Mouse (Mus musculus) neural tube, embryonic 12.5 days (tissue): Measurements from ENCODE around the gene Macrod2. TPM values are rescaled to one million over a fixed set of nuclear protein-coding genes. Genes with fewer than 3 reads are reported as not detected.

Experiments
- ATAC-seq: fragments of 200-750 bp; cut with Nextera tagmentation; 2 replicates; pipeline ENCODE4 v1.8.0; 2017; ENCODE audit warnings: low read depth, mild to moderate bottlenecking, moderate TSS enrichment, moderate library complexity; ENCODE audit not compliant: low FRiP score
- H3K27ac ChIP-seq: fragments of 300-500 bp; sonication (generic); 2 replicates; pipeline ENCODE4 v1.5.1; 2016
- H3K27me3 ChIP-seq: fragments of 300-500 bp; sonication (generic); replicated peaks from 2 replicates; pipeline ENCODE4 v1.6.1; 2016; ENCODE audit warnings: mild to moderate bottlenecking
- H3K36me3 ChIP-seq: fragments of 300-500 bp; sonication (generic); 2 replicates; pipeline ENCODE4 v1.6.1; 2016; ENCODE audit warnings: mild to moderate bottlenecking
- H3K4me1 ChIP-seq: fragments of 300-500 bp; sonication (generic); 2 replicates; pipeline ENCODE4 v1.6.1; 2016
- H3K4me2 ChIP-seq: fragments of 300-500 bp; sonication (generic); replicated peaks from 2 replicates; pipeline ENCODE4 v1.6.1; 2016; ENCODE audit warnings: mild to moderate bottlenecking
- H3K4me3 ChIP-seq: fragments of 300-500 bp; sonication (generic); 2 replicates; pipeline ENCODE4 v1.5.1; 2016
- H3K9ac ChIP-seq: fragments of 300-500 bp; sonication (generic); 2 replicates; pipeline ENCODE4 v1.6.1; 2016; ENCODE audit warnings: mild to moderate bottlenecking
- H3K9me3 ChIP-seq: fragments of 300-500 bp; sonication (generic); 2 replicates; pipeline ENCODE4 v1.6.1; 2016; ENCODE audit warnings: mild to moderate bottlenecking
- WGBS: fragments of 180-500 bp; shearing (Covaris S2); methylation state at CpG from one replicate; pipeline ENCODE4 v1.1.7; 2016; 5-methylcytosine and 5-hydroxymethylcytosine counted together
- polyA plus RNA-seq: library from polyadenylated mRNA; unstranded; fragments of >200 nt; fragmentation: Nextera tagmentation; extraction: Ambion mirVana; gene quantifications from 2 replicates; pipeline ENCODE4 v1.2.1, GENCODE M21; 2016

The Macrod2 gene
- polyA plus RNA-seq, 1 experiment from 2014 or later = 53.8 TPM

- no peak overlapping the region for H3K27ac ChIP-seq
- H3K9ac ChIP-seq = no peak overlapping the region
- H3K4me1 ChIP-seq = no peaks in the 10 kb centered on the region
- no peak overlapping the region for H3K4me2 ChIP-seq
- WGBS = 85% methylated on average over 4 of the region's 4 CpGs
- H3K36me3 ChIP-seq = no peaks in the 10 kb centered on the region
- H3K9me3 ChIP-seq = no peaks in the 10 kb centered on the region
- no peak overlapping the region for H3K4me3 ChIP-seq
- no peaks in the 10 kb centered on the region for H3K27me3 ChIP-seq
- no peak for ATAC-seq
These were observed 379.8 kb downstream of the Macrod2 start for GRCm38 (mm10) chr2:140774808-140775370.

- WGBS = 79% methylated on average over 8 of the region's 8 CpGs
These were observed 380.5 kb downstream of the Macrod2 start for GRCm38 (mm10) chr2:140775448-140776101.

GRCm38 (mm10) chr2:140778212-140778611 lies 383.1 kb downstream of the Macrod2 start:
- H3K4me3 ChIP-seq = no peak overlapping the region
- H3K9me3 ChIP-seq = no peaks in the 10 kb centered on the region
- WGBS = 87% methylated on average over 13 of the region's 13 CpGs
- no peaks in the 10 kb centered on the region for H3K36me3 ChIP-seq
- H3K27ac ChIP-seq = no peak overlapping the region
- H3K4me1 ChIP-seq = no peaks in the 10 kb centered on the region
- no peak overlapping the region for H3K4me2 ChIP-seq
- no peaks in the 10 kb centered on the region for H3K27me3 ChIP-seq
- no peak for ATAC-seq
- H3K9ac ChIP-seq = no peak overlapping the region

More at GRCm38 (mm10) chr2:140775448-140776101, 380.5 kb downstream of the Macrod2 start:
- H3K4me3 ChIP-seq = no peak overlapping the region
- no peak overlapping the region for H3K27ac ChIP-seq
- H3K36me3 ChIP-seq = no peaks in the 10 kb centered on the region
- no peak overlapping the region for H3K4me2 ChIP-seq
- no peaks in the 10 kb centered on the region for H3K4me1 ChIP-seq
- H3K9me3 ChIP-seq = no peaks in the 10 kb centered on the region
- ATAC-seq = no peak
- H3K9ac ChIP-seq = no peak overlapping the region
- H3K27me3 ChIP-seq = no peaks in the 10 kb centered on the region

- ATAC-seq = no peak
- WGBS = 88% methylated on average over 1 of the region's 1 CpGs
These were observed 387.9 kb downstream of the Macrod2 start for GRCm38 (mm10) chr2:140783041-140783440.

GRCm38 (mm10) chr2:140784626-140785025 lies 389.5 kb downstream of the Macrod2 start:
- H3K27me3 ChIP-seq = no peaks in the 10 kb centered on the region
- H3K4me2 ChIP-seq = no peak overlapping the region
- no peak overlapping the region for H3K4me3 ChIP-seq
- no peaks in the 10 kb centered on the region for H3K9me3 ChIP-seq
- no peak overlapping the region for H3K9ac ChIP-seq
- ATAC-seq = no peak
- 88% methylated on average over 2 of the region's 2 CpGs for WGBS
- H3K27ac ChIP-seq = no peak overlapping the region
- no peaks in the 10 kb centered on the region for H3K36me3 ChIP-seq
- no peaks in the 10 kb centered on the region for H3K4me1 ChIP-seq

More at GRCm38 (mm10) chr2:140783041-140783440, 387.9 kb downstream of the Macrod2 start:
- H3K27ac ChIP-seq = no peak overlapping the region
- H3K27me3 ChIP-seq = no peaks in the 10 kb centered on the region
- H3K36me3 ChIP-seq = no peaks in the 10 kb centered on the region
- H3K4me3 ChIP-seq = no peak overlapping the region
- H3K9ac ChIP-seq = no peak overlapping the region
- no peaks in the 10 kb centered on the region for H3K9me3 ChIP-seq
- no peak overlapping the region for H3K4me2 ChIP-seq
- H3K4me1 ChIP-seq = no peaks in the 10 kb centered on the region

GRCm38 (mm10) chr2:140790363-140790762 lies 395.3 kb downstream of the Macrod2 start:
- 76% methylated on average over 5 of the region's 5 CpGs for WGBS

GRCm38 (mm10) chr2:140793886-140794608 lies 398.9 kb downstream of the Macrod2 start:
- H3K36me3 ChIP-seq = no peaks in the 10 kb centered on the region
- no peak for ATAC-seq
- no peaks in the 10 kb centered on the region for H3K4me1 ChIP-seq
- H3K4me3 ChIP-seq = no peak overlapping the region
- 96% methylated on average over 4 of the region's 4 CpGs for WGBS
- H3K9me3 ChIP-seq = no peaks in the 10 kb centered on the region
- H3K27me3 ChIP-seq = no peaks in the 10 kb centered on the region
- no peak overlapping the region for H3K27ac ChIP-seq
- H3K9ac ChIP-seq = no peak overlapping the region
- no peak overlapping the region for H3K4me2 ChIP-seq

More at GRCm38 (mm10) chr2:140790363-140790762, 395.3 kb downstream of the Macrod2 start:
- H3K27ac ChIP-seq = no peak overlapping the region
- no peaks in the 10 kb centered on the region for H3K27me3 ChIP-seq
- no peak overlapping the region for H3K4me3 ChIP-seq
- H3K4me1 ChIP-seq = no peaks in the 10 kb centered on the region
- no peaks in the 10 kb centered on the region for H3K9me3 ChIP-seq
- H3K4me2 ChIP-seq = no peak overlapping the region
- no peak for ATAC-seq
- no peak overlapping the region for H3K9ac ChIP-seq
- no peaks in the 10 kb centered on the region for H3K36me3 ChIP-seq

GRCm38 (mm10) chr2:140811693-140812092 lies 416.6 kb downstream of the Macrod2 start:
- ATAC-seq = no peak
- Histone ChIP-seq H3K27me3 (no peaks in the 10 kb centered on the region), H3K36me3 (no peaks in the 10 kb centered on the region), H3K4me2 (no peak overlapping the region), H3K4me1 (no peaks in the 10 kb centered on the region), H3K4me3 (no peak overlapping the region), H3K9me3 (no peaks in the 10 kb centered on the region), H3K27ac (no peak overlapping the region), H3K9ac (no peak overlapping the region)
- WGBS = 81% methylated on average over 4 of the region's 4 CpGs

- Histone ChIP-seq H3K36me3 (no peaks in the 10 kb centered on the region), H3K4me1 (no peaks in the 10 kb centered on the region), H3K9ac (no peak overlapping the region), H3K27ac (no peak overlapping the region), H3K27me3 (no peaks in the 10 kb centered on the region), H3K9me3 (no peaks in the 10 kb centered on the region), H3K4me3 (no peak overlapping the region), H3K4me2 (no peak overlapping the region)
- WGBS = 57% methylated on average over 2 of the region's 2 CpGs
- no peak for ATAC-seq
These were observed 424.4 kb downstream of the Macrod2 start for GRCm38 (mm10) chr2:140819391-140820120.

GRCm38 (mm10) chr2:140822378-140822777 lies 427.3 kb downstream of the Macrod2 start:
- H3K9me3 ChIP-seq = no peaks in the 10 kb centered on the region
- ATAC-seq = no peak
- no peak overlapping the region for H3K4me3 ChIP-seq
- no peaks in the 10 kb centered on the region for H3K4me1 ChIP-seq
- no peak overlapping the region for H3K4me2 ChIP-seq
- H3K27me3 ChIP-seq = no peaks in the 10 kb centered on the region
- WGBS = 96% methylated on average over 3 of the region's 3 CpGs
- H3K9ac ChIP-seq = no peak overlapping the region
- no peak overlapping the region for H3K27ac ChIP-seq
- no peaks in the 10 kb centered on the region for H3K36me3 ChIP-seq

- Histone ChIP-seq H3K36me3 (no peaks in the 10 kb centered on the region), H3K4me2 (no peak overlapping the region), H3K9me3 (no peaks in the 10 kb centered on the region), H3K9ac (no peak overlapping the region), H3K4me1 (no peaks in the 10 kb centered on the region), H3K4me3 (no peak overlapping the region), H3K27me3 (no peaks in the 10 kb centered on the region), H3K27ac (no peak overlapping the region)
- no peak for ATAC-seq
- WGBS = 78% methylated on average over 2 of the region's 2 CpGs
These were observed 431.1 kb downstream of the Macrod2 start for GRCm38 (mm10) chr2:140826241-140826640.

- Histone ChIP-seq H3K27me3 (no peaks in the 10 kb centered on the region), H3K4me2 (no peak overlapping the region), H3K4me1 (no peaks in the 10 kb centered on the region), H3K4me3 (no peak overlapping the region), H3K36me3 (no peaks in the 10 kb centered on the region), H3K27ac (no peak overlapping the region), H3K9me3 (no peaks in the 10 kb centered on the region), H3K9ac (no peak overlapping the region)
- 89% methylated on average over 5 of the region's 5 CpGs for WGBS
- ATAC-seq = no peak
These were observed 433.8 kb downstream of the Macrod2 start for GRCm38 (mm10) chr2:140828859-140829258.
